Mouse (Mus musculus): ENCODE measurements around the gene Faap20. TPM values are rescaled to one million over a fixed set of nuclear protein-coding genes. Genes with fewer than 3 reads are reported as not detected.
A peak's percentile ranks its signal among the peaks of the same experiment; 100 is the strongest.

Faap20 gene
- polyA plus RNA-seq, 1 experiment from 2014 or later, result 77.4 TPM

- no peaks in the 10 kb centered on the region for H3K9me3 ChIP-seq
- H3K4me1 ChIP-seq, result peaks cover 24% of the 10 kb centered on the region
- H3K36me3 ChIP-seq, result no peaks in the 10 kb centered on the region
- 90% methylated on average over 7 of the region's 7 CpGs for WGBS
- ATAC-seq (ENCODE audit: insufficient number of reproducible peaks, insufficient read depth, low FRiP score, low TSS enrichment, low read depth), result no peak
- no peak overlapping the region for H3K4me3 ChIP-seq
- H3K27me3 ChIP-seq, result no peaks in the 10 kb centered on the region
- 0 out of 2 replicates have a peak overlapping the region, but pooled peaks have one; percentile 4 for H3K27ac ChIP-seq
- no peak overlapping the region for H3K9ac ChIP-seq
- H3K4me2 ChIP-seq, result no peak overlapping the region
Measured at GRCm38 (mm10) chr4:155290045-155290444, 40.4 kb downstream of the Faap20 start.

- H3K9ac ChIP-seq, result no peak overlapping the region
- no peak overlapping the region for H3K27ac ChIP-seq
- no peak overlapping the region for H3K4me2 ChIP-seq
- 89% methylated on average over 10 of the region's 10 CpGs for WGBS
- no peaks in the 10 kb centered on the region for H3K27me3 ChIP-seq
- H3K4me3 ChIP-seq, result no peak overlapping the region
- no peaks in the 10 kb centered on the region for H3K36me3 ChIP-seq
- H3K4me1 ChIP-seq, result peaks cover 21% of the 10 kb centered on the region
- no peak for ATAC-seq (ENCODE audit: insufficient number of reproducible peaks, insufficient read depth, low FRiP score, low TSS enrichment, low read depth)
- H3K9me3 ChIP-seq, result no peaks in the 10 kb centered on the region
Measured at GRCm38 (mm10) chr4:155292863-155293262, 43.3 kb downstream of the Faap20 start.

- H3K36me3 ChIP-seq, result no peaks in the 10 kb centered on the region
- H3K27ac ChIP-seq, result peak overlapping the region; percentile 40; the same call in 1 of the 2 replicates
- no peaks in the 10 kb centered on the region for H3K9me3 ChIP-seq
- H3K4me2 ChIP-seq, result no peak overlapping the region
- H3K4me1 ChIP-seq, result peaks cover 18% of the 10 kb centered on the region
- no peak overlapping the region for H3K9ac ChIP-seq
- ATAC-seq (ENCODE audit: insufficient number of reproducible peaks, insufficient read depth, low FRiP score, low TSS enrichment, low read depth), result no peak
- H3K4me3 ChIP-seq, result no peak overlapping the region
- no peaks in the 10 kb centered on the region for H3K27me3 ChIP-seq
- 85% methylated on average over 14 of the region's 14 CpGs for WGBS
Measured at GRCm38 (mm10) chr4:155294381-155294780, 44.8 kb downstream of the Faap20 start.

GRCm38 (mm10) chr4:155295026-155295590, 45.5 kb downstream of the Faap20 start:
- H3K36me3 ChIP-seq, result no peaks in the 10 kb centered on the region
- no peak overlapping the region for H3K9ac ChIP-seq
- H3K4me2 ChIP-seq, result no peak overlapping the region
- H3K27me3 ChIP-seq, result no peaks in the 10 kb centered on the region
- H3K4me3 ChIP-seq, result no peak overlapping the region
- H3K4me1 ChIP-seq, result peaks cover 19% of the 10 kb centered on the region
- 66% methylated on average over 10 of the region's 10 CpGs for WGBS
- H3K9me3 ChIP-seq, result no peaks in the 10 kb centered on the region
- peak overlapping the region; percentile 40; the same call in 1 of the 2 replicates for H3K27ac ChIP-seq
- ATAC-seq (ENCODE audit: insufficient number of reproducible peaks, insufficient read depth, low FRiP score, low TSS enrichment, low read depth), result no peak

- H3K9me3 ChIP-seq, result no peaks in the 10 kb centered on the region
- peak overlapping the region; percentile 56; the same call in 1 of the 2 replicates for H3K27ac ChIP-seq
- no peak overlapping the region for H3K4me3 ChIP-seq
- no peak overlapping the region for H3K4me2 ChIP-seq
- H3K36me3 ChIP-seq, result no peaks in the 10 kb centered on the region
- no peak for ATAC-seq (ENCODE audit: insufficient number of reproducible peaks, insufficient read depth, low FRiP score, low TSS enrichment, low read depth)
- no peak overlapping the region for H3K9ac ChIP-seq
- no peaks in the 10 kb centered on the region for H3K27me3 ChIP-seq
- H3K4me1 ChIP-seq, result peaks cover 26% of the 10 kb centered on the region
- 55% methylated on average over 4 of the region's 4 CpGs for WGBS
Measured at GRCm38 (mm10) chr4:155295996-155296395, 46.4 kb downstream of the Faap20 start.

- H3K4me3 ChIP-seq, result no peak overlapping the region
- no peak overlapping the region for H3K27ac ChIP-seq
- 42% methylated on average over 2 of the region's 2 CpGs for WGBS
- no peak overlapping the region for H3K4me2 ChIP-seq
- H3K9me3 ChIP-seq, result no peaks in the 10 kb centered on the region
- no peak overlapping the region for H3K9ac ChIP-seq
- no peaks in the 10 kb centered on the region for H3K27me3 ChIP-seq
- no peak for ATAC-seq (ENCODE audit: insufficient number of reproducible peaks, insufficient read depth, low FRiP score, low TSS enrichment, low read depth)
- peaks cover 30% of the 10 kb centered on the region for H3K4me1 ChIP-seq
- no peaks in the 10 kb centered on the region for H3K36me3 ChIP-seq
Measured at GRCm38 (mm10) chr4:155297057-155297456, 47.5 kb downstream of the Faap20 start.

GRCm38 (mm10) chr4:155298826-155299225, 49.2 kb downstream of the Faap20 start:
- H3K9me3 ChIP-seq, result no peaks in the 10 kb centered on the region
- no peak overlapping the region for H3K4me3 ChIP-seq
- no peak overlapping the region for H3K4me2 ChIP-seq
- ATAC-seq (ENCODE audit: insufficient number of reproducible peaks, insufficient read depth, low FRiP score, low TSS enrichment, low read depth), result no peak
- no peak overlapping the region for H3K27ac ChIP-seq
- WGBS, result 79% methylated on average over 4 of the region's 4 CpGs
- no peaks in the 10 kb centered on the region for H3K27me3 ChIP-seq
- H3K4me1 ChIP-seq, result peaks cover 32% of the 10 kb centered on the region
- no peak overlapping the region for H3K9ac ChIP-seq
- H3K36me3 ChIP-seq, result no peaks in the 10 kb centered on the region

GRCm38 (mm10) chr4:155300421-155301097, 51.0 kb downstream of the Faap20 start:
- H3K9ac ChIP-seq, result 0 out of 2 replicates have a peak overlapping the region, but pooled peaks have one; percentile 2
- H3K4me3 ChIP-seq, result no peak overlapping the region
- ATAC-seq (ENCODE audit: insufficient number of reproducible peaks, insufficient read depth, low FRiP score, low TSS enrichment, low read depth), result no peak

GRCm38 (mm10) chr4:155301098-155301447, 51.5 kb downstream of the Faap20 start:
- Histone ChIP-seq H3K4me2 (no peak overlapping the region), H3K9me3 (no peaks in the 10 kb centered on the region), H3K36me3 (no peaks in the 10 kb centered on the region), H3K27ac (peak overlapping the region; percentile 79), H3K9ac (0 out of 2 replicates have a peak overlapping the region, but pooled peaks have one; percentile 2), H3K27me3 (no peaks in the 10 kb centered on the region), H3K4me3 (no peak overlapping the region), H3K4me1 (peaks cover 21% of the 10 kb centered on the region)
- ATAC-seq (ENCODE audit: insufficient number of reproducible peaks, insufficient read depth, low FRiP score, low TSS enrichment, low read depth), result no peak
- WGBS, result 89% methylated on average over 7 of the region's 7 CpGs

More at GRCm38 (mm10) chr4:155300421-155301097, 51.0 kb downstream of the Faap20 start:
- peaks cover 21% of the 10 kb centered on the region for H3K4me1 ChIP-seq
- no peaks in the 10 kb centered on the region for H3K27me3 ChIP-seq
- no peaks in the 10 kb centered on the region for H3K36me3 ChIP-seq
- H3K9me3 ChIP-seq, result no peaks in the 10 kb centered on the region
- 78% methylated on average over 21 of the region's 21 CpGs for WGBS
- H3K4me2 ChIP-seq, result no peak overlapping the region
- H3K27ac ChIP-seq, result no peak overlapping the region

- 44% methylated on average over 4 of the region's 4 CpGs for WGBS
- no peak for ATAC-seq (ENCODE audit: insufficient number of reproducible peaks, insufficient read depth, low FRiP score, low TSS enrichment, low read depth)
Measured at GRCm38 (mm10) chr4:155301965-155302364, 52.4 kb downstream of the Faap20 start.

GRCm38 (mm10) chr4:155304508-155305096, 55.0 kb downstream of the Faap20 start:
- no peak overlapping the region for H3K9ac ChIP-seq
- 84% methylated on average over 7 of the region's 7 CpGs for WGBS
- no peaks in the 10 kb centered on the region for H3K27me3 ChIP-seq
- peaks cover 35% of the 10 kb centered on the region for H3K4me1 ChIP-seq
- H3K4me2 ChIP-seq, result no peak overlapping the region
- no peaks in the 10 kb centered on the region for H3K9me3 ChIP-seq
- no peak overlapping the region for H3K27ac ChIP-seq
- H3K36me3 ChIP-seq, result no peaks in the 10 kb centered on the region
- no peak overlapping the region for H3K4me3 ChIP-seq
- no peak for ATAC-seq (ENCODE audit: insufficient number of reproducible peaks, insufficient read depth, low FRiP score, low TSS enrichment, low read depth)

More at GRCm38 (mm10) chr4:155301965-155302364, 52.4 kb downstream of the Faap20 start:
- Histone ChIP-seq H3K27ac (peak overlapping the region; percentile 79), H3K4me1 (peaks cover 24% of the 10 kb centered on the region), H3K4me2 (no peak overlapping the region), H3K4me3 (no peak overlapping the region), H3K27me3 (no peaks in the 10 kb centered on the region), H3K9me3 (no peaks in the 10 kb centered on the region), H3K36me3 (no peaks in the 10 kb centered on the region), H3K9ac (no peak overlapping the region)
